Mouse (Mus musculus): Measurements from ENCODE around the gene Pnliprp1. TPM values are rescaled to one million over a fixed set of nuclear protein-coding genes. Genes with fewer than 3 reads are reported as not detected.

The Pnliprp1 gene
- polyA plus RNA-seq, 1 experiment from 2014 or later: 3.9 TPM

DNA sequence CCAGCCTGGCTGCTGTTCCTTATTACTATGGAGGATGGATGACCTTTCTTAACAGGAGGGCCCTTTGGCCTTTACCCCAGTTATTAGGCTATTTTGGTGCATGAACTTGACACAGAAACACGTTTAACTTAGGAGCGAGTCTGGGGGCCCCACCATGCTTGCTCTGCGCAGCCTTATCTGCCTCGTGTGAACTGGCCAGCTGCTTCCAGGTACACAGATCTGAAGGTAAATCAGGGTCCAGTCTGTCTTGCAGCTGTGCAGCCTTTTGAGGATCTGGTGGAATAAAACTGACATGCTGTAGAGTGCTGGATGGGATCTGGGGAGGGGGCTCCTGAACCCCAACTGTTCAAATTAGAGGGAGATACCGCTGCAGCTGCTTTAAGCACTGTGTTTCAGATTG is 931 bp upstream of the Pnliprp1 start:
- H3K27ac ChIP-seq (ENCODE audit: low read length): no peak overlapping the region
- no peaks in the 10 kb centered on the region for H3K36me3 ChIP-seq (ENCODE audit: control insufficient read depth, insufficient read depth)
- no peaks in the 10 kb centered on the region for H3K9me3 ChIP-seq (replicated peaks; ENCODE audit: control insufficient read depth, low read length)
- H3K27me3 ChIP-seq (ENCODE audit: control insufficient read depth, insufficient read depth, low read length): no peaks in the 10 kb centered on the region
- no peak overlapping the region for H3K9ac ChIP-seq (ENCODE audit: low read length)
- no peak overlapping the region for H3K4me2 ChIP-seq (ENCODE audit: low read depth, low read length)
- no peaks in the 10 kb centered on the region for H3K4me1 ChIP-seq (ENCODE audit: control insufficient read depth, insufficient read depth, low read length)
- 69% methylated on average over 5 of the region's 5 CpGs for WGBS
- no peak overlapping the region for H3K4me3 ChIP-seq (ENCODE audit: low read length)
- ATAC-seq (replicated peaks; ENCODE audit: extremely low read depth, insufficient read depth, low FRiP score): no peak

DNA sequence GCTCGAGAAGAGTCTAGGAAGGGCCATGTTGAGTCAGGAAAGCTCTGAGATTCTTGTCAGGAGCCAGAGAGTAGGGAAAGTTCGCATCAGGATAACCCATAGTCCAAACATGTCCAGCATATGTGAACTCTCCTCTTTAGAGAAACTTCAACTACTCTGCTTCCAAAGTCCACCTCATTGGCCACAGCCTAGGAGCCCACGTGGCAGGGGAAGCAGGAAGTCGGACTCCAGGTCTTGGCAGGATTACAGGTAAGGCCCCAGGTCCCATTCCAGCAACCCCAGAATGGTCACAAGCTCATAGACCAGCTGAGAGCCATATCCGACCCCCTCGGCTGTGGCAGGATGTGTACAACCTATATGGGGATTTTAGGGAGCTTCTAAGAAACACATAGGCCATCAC is 4.5 kb downstream of the Pnliprp1 start:
- H3K27ac ChIP-seq (ENCODE audit: low read length): no peak overlapping the region
- no peaks in the 10 kb centered on the region for H3K36me3 ChIP-seq (ENCODE audit: control insufficient read depth, insufficient read depth)
- ATAC-seq (replicated peaks; ENCODE audit: extremely low read depth, insufficient read depth, low FRiP score): no peak
- no peaks in the 10 kb centered on the region for H3K9me3 ChIP-seq (replicated peaks; ENCODE audit: control insufficient read depth, low read length)
- H3K4me1 ChIP-seq (ENCODE audit: control insufficient read depth, insufficient read depth, low read length): no peaks in the 10 kb centered on the region
- H3K4me3 ChIP-seq (ENCODE audit: low read length): no peak overlapping the region
- H3K27me3 ChIP-seq (ENCODE audit: control insufficient read depth, insufficient read depth, low read length): no peaks in the 10 kb centered on the region
- H3K4me2 ChIP-seq (ENCODE audit: low read depth, low read length): no peak overlapping the region
- no peak overlapping the region for H3K9ac ChIP-seq (ENCODE audit: low read length)
- 75% methylated on average over 6 of the region's 6 CpGs for WGBS

DNA sequence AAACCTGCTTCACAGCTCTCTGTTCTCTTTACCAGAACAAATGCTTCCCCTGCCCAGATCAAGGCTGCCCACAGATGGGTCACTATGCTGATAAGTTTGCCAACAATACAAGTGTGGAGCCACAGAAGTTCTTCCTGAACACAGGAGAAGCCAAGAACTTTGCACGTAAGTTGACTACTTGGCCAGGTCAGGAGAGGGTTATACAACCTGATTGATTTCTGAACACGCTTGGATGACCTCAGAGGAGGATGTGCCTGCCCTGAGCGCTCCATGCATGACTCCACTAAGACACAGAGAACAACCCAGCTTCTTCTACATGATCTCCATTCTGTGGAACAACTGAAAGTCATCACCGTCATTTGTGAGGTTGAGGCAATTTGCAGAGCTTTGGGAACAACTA is 9.4 kb downstream of the Pnliprp1 start:
- Histone ChIP-seq H3K27me3 (ENCODE audit: control insufficient read depth, insufficient read depth, low read length) (no peaks in the 10 kb centered on the region), H3K4me2 (ENCODE audit: low read depth, low read length) (no peak overlapping the region), H3K4me1 (ENCODE audit: control insufficient read depth, insufficient read depth, low read length) (no peaks in the 10 kb centered on the region), H3K27ac (ENCODE audit: low read length) (no peak overlapping the region), H3K9me3 (replicated peaks; ENCODE audit: control insufficient read depth, low read length) (no peaks in the 10 kb centered on the region), H3K4me3 (ENCODE audit: low read length) (no peak overlapping the region), H3K9ac (ENCODE audit: low read length) (no peak overlapping the region), H3K36me3 (ENCODE audit: control insufficient read depth, insufficient read depth) (no peaks in the 10 kb centered on the region)
- no peak for ATAC-seq (replicated peaks; ENCODE audit: extremely low read depth, insufficient read depth, low FRiP score)
- 74% methylated on average over 4 of the region's 4 CpGs for WGBS

DNA sequence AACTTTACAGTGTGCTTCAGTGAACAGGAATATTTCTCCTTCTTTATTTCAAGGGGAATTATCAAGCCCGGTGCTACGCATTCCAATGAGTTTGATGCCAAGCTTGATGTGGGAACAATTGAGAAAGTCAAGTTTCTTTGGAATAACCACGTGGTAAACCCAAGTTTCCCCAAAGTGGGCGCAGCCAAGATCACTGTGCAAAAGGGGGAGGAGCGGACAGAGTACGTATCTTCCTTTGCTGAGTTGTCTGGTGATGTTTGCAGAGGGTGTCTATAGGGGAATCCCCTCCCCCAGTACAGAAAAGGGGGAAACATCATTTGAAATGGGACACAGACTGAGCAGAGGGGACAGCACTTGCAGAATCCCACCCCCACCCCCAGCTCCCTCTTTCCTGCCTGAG is 12.3 kb downstream of the Pnliprp1 start:
- no peaks in the 10 kb centered on the region for H3K9me3 ChIP-seq (replicated peaks; ENCODE audit: control insufficient read depth, low read length)
- H3K4me2 ChIP-seq (ENCODE audit: low read depth, low read length): no peak overlapping the region
- no peaks in the 10 kb centered on the region for H3K27me3 ChIP-seq (ENCODE audit: control insufficient read depth, insufficient read depth, low read length)
- H3K4me3 ChIP-seq (ENCODE audit: low read length): no peak overlapping the region
- H3K27ac ChIP-seq (ENCODE audit: low read length): no peak overlapping the region
- no peaks in the 10 kb centered on the region for H3K4me1 ChIP-seq (ENCODE audit: control insufficient read depth, insufficient read depth, low read length)
- no peak for ATAC-seq (replicated peaks; ENCODE audit: extremely low read depth, insufficient read depth, low FRiP score)
- WGBS: 74% methylated on average over 6 of the region's 6 CpGs
- no peak overlapping the region for H3K9ac ChIP-seq (ENCODE audit: low read length)
- no peaks in the 10 kb centered on the region for H3K36me3 ChIP-seq (ENCODE audit: control insufficient read depth, insufficient read depth)

DNA sequence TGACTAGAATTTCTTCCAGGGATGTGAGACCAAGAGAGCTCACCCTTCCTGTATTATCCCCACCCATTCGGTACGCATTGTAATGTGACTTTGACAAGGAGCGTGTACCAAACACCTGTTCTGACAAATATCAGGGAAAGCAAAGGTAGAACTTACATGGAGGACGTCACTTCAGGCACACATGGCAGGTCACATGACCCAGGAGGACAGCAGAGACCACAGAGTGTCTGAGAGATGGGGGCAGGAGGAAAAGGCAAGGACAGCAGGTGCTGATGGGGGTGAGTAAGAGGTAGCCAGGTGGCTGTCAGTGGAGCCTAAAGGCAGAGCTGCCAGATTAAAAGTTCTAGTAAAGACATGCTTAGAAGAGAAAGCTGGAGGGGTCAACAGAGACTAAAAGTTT is 14.0 kb downstream of the Pnliprp1 start:
- H3K4me1 ChIP-seq (ENCODE audit: control insufficient read depth, insufficient read depth, low read length): no peaks in the 10 kb centered on the region
- no peak overlapping the region for H3K27ac ChIP-seq (ENCODE audit: low read length)
- no peak overlapping the region for H3K9ac ChIP-seq (ENCODE audit: low read length)
- H3K36me3 ChIP-seq (ENCODE audit: control insufficient read depth, insufficient read depth): no peaks in the 10 kb centered on the region
- no peak for ATAC-seq (replicated peaks; ENCODE audit: extremely low read depth, insufficient read depth, low FRiP score)
- no peak overlapping the region for H3K4me3 ChIP-seq (ENCODE audit: low read length)
- WGBS: 77% methylated on average over 4 of the region's 4 CpGs
- H3K27me3 ChIP-seq (ENCODE audit: control insufficient read depth, insufficient read depth, low read length): no peaks in the 10 kb centered on the region
- no peaks in the 10 kb centered on the region for H3K9me3 ChIP-seq (replicated peaks; ENCODE audit: control insufficient read depth, low read length)
- no peak overlapping the region for H3K4me2 ChIP-seq (ENCODE audit: low read depth, low read length)

DNA sequence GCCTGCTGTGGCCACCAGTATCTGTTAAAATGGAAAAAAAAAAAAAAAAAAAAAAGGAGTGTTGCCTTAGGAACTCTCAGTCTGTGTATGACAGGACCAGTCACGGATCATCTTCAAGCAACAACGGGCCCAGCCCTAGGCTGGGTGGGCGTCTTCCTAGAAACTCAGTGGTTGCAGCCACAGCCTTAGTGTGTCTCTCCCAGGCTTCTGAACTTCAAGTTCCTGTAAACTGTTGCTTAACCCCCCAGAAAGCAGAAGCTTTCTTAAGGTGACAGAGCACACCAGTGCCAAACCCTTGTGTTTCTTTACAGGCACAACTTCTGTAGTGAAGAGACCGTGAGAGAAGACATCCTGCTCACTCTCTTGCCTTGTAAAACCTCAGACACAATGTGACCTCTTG is 15.0 kb downstream of the Pnliprp1 start:
- ATAC-seq (replicated peaks; ENCODE audit: extremely low read depth, insufficient read depth, low FRiP score): no peak
- no peaks in the 10 kb centered on the region for H3K4me1 ChIP-seq (ENCODE audit: control insufficient read depth, insufficient read depth, low read length)
- H3K27ac ChIP-seq (ENCODE audit: low read length): no peak overlapping the region
- no peaks in the 10 kb centered on the region for H3K36me3 ChIP-seq (ENCODE audit: control insufficient read depth, insufficient read depth)
- no peaks in the 10 kb centered on the region for H3K9me3 ChIP-seq (replicated peaks; ENCODE audit: control insufficient read depth, low read length)
- WGBS: 63% methylated on average over 4 of the region's 4 CpGs
- H3K27me3 ChIP-seq (ENCODE audit: control insufficient read depth, insufficient read depth, low read length): no peaks in the 10 kb centered on the region
- no peak overlapping the region for H3K4me3 ChIP-seq (ENCODE audit: low read length)
- H3K4me2 ChIP-seq (ENCODE audit: low read depth, low read length): no peak overlapping the region
- H3K9ac ChIP-seq (ENCODE audit: low read length): no peak overlapping the region

DNA sequence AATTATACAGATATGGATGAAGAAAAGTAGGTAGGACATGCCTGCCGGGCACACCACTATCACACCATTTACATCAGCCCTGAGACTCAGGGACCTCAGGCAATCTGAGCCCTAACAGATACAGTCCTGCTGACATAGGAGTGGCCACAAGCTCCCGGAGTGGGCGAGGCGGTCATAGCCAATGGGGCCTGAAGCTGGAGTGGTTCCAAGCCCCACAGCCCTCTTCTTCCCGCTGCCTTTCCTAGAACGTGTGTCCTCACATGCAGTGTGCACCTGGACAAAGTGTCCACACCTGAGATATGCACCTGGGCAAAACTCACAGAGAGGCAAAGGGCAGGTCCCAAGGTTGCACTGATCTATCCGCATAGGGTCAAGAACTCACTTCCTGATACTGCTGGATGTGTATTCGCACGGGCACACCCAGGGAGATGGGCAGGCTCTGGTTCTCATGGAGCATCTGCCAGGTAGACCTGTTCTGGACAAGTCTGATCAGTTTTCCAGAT is 18.9 kb downstream of the Pnliprp1 start:
- Histone ChIP-seq H3K27ac (ENCODE audit: low read length) (no peak overlapping the region), H3K4me2 (ENCODE audit: low read depth, low read length) (no peak overlapping the region), H3K9ac (ENCODE audit: low read length) (no peak overlapping the region), H3K4me1 (ENCODE audit: control insufficient read depth, insufficient read depth, low read length) (no peaks in the 10 kb centered on the region), H3K9me3 (replicated peaks; ENCODE audit: control insufficient read depth, low read length) (no peaks in the 10 kb centered on the region), H3K36me3 (ENCODE audit: control insufficient read depth, insufficient read depth) (no peaks in the 10 kb centered on the region), H3K27me3 (ENCODE audit: control insufficient read depth, insufficient read depth, low read length) (no peaks in the 10 kb centered on the region), H3K4me3 (ENCODE audit: low read length) (no peak overlapping the region)
- 75% methylated on average over 9 of the region's 9 CpGs for WGBS
- no peak for ATAC-seq (replicated peaks; ENCODE audit: extremely low read depth, insufficient read depth, low FRiP score)

DNA sequence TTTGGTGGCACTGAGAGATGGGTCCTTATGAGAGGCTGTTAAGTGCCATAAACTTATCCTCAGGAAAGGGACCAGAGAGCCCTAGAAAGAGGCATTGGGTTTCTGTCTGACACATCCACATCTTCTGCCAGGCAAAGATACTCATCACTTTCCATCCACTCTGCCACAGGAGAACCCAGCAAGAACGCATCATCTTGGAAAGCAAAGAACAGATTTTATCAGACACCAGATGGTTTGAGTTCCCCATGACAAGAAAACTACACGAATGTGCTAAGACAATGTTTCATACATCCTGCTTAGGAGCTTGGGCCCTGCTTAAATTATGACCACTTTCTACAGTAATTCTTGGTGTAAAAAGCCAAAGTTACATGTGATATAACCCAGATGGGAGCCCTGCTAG is 22.1 kb downstream of the Pnliprp1 start:
- Histone ChIP-seq H3K27me3 (ENCODE audit: control insufficient read depth, insufficient read depth, low read length) (no peaks in the 10 kb centered on the region), H3K9me3 (replicated peaks; ENCODE audit: control insufficient read depth, low read length) (peaks cover 4% of the 10 kb centered on the region), H3K36me3 (ENCODE audit: control insufficient read depth, insufficient read depth) (no peaks in the 10 kb centered on the region), H3K4me3 (ENCODE audit: low read length) (no peak overlapping the region), H3K4me1 (ENCODE audit: control insufficient read depth, insufficient read depth, low read length) (no peaks in the 10 kb centered on the region), H3K27ac (ENCODE audit: low read length) (no peak overlapping the region), H3K9ac (ENCODE audit: low read length) (no peak overlapping the region), H3K4me2 (ENCODE audit: low read depth, low read length) (no peak overlapping the region)
- WGBS: 66% methylated on average over 2 of the region's 2 CpGs
- ATAC-seq (replicated peaks; ENCODE audit: extremely low read depth, insufficient read depth, low FRiP score): no peak

DNA sequence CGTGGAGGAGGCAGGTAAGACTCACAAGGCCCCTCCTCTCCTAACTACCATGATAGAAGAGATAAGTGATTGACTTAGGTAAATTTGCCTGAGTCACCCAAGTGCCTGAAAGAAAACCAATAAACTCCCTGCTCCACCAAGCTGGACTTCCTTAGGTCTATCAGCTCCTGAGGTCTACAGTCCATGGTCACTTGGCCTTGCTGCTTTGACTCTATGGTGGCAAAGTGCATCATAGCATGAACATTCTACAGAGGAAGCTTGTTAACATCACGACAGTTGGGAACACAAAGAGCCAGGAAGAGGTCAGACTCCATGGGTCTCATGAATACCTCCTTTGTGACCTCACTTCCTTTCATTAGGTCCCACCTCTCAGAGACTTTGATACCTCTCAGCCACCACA is 22.8 kb downstream of the Pnliprp1 start:
- H3K9ac ChIP-seq (ENCODE audit: low read length): no peak overlapping the region
- peaks cover 4% of the 10 kb centered on the region for H3K9me3 ChIP-seq (replicated peaks; ENCODE audit: control insufficient read depth, low read length)
- H3K36me3 ChIP-seq (ENCODE audit: control insufficient read depth, insufficient read depth): no peaks in the 10 kb centered on the region
- ATAC-seq (replicated peaks; ENCODE audit: extremely low read depth, insufficient read depth, low FRiP score): no peak
- no peak overlapping the region for H3K27ac ChIP-seq (ENCODE audit: low read length)
- H3K27me3 ChIP-seq (ENCODE audit: control insufficient read depth, insufficient read depth, low read length): no peaks in the 10 kb centered on the region
- WGBS: 54% methylated on average over 2 of the region's 2 CpGs
- H3K4me3 ChIP-seq (ENCODE audit: low read length): no peak overlapping the region
- H3K4me1 ChIP-seq (ENCODE audit: control insufficient read depth, insufficient read depth, low read length): no peaks in the 10 kb centered on the region
- H3K4me2 ChIP-seq (ENCODE audit: low read depth, low read length): no peak overlapping the region

DNA sequence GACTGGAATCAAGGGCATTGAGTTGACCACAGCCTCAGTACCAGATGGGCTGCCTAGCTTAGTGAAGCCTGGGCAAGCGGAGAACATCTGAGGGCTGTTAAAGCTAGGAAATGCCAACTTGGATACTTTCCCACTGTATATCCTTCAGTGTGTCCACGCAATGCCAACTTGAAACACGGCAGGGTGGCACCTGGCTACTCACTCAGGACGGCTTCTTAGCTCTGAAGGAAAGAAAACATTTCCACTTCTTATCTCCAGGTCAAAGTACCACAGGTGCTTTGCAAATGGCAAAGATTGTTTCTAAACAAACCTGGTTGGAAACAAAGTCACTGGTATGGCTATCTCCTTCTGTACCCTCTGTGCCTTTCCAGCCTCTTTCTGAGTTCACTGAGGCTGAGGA is 30.2 kb downstream of the Pnliprp1 start:
- no peak overlapping the region for H3K27ac ChIP-seq (ENCODE audit: low read length)
- H3K36me3 ChIP-seq (ENCODE audit: control insufficient read depth, insufficient read depth): no peaks in the 10 kb centered on the region
- no peak overlapping the region for H3K9ac ChIP-seq (ENCODE audit: low read length)
- peaks cover 4% of the 10 kb centered on the region for H3K9me3 ChIP-seq (replicated peaks; ENCODE audit: control insufficient read depth, low read length)
- H3K4me2 ChIP-seq (ENCODE audit: low read depth, low read length): no peak overlapping the region
- H3K27me3 ChIP-seq (ENCODE audit: control insufficient read depth, insufficient read depth, low read length): no peaks in the 10 kb centered on the region
- no peaks in the 10 kb centered on the region; the same call in 1 of the 2 replicates for H3K4me1 ChIP-seq (ENCODE audit: control insufficient read depth, insufficient read depth, low read length)
- no peak for ATAC-seq (replicated peaks; ENCODE audit: extremely low read depth, insufficient read depth, low FRiP score)
- H3K4me3 ChIP-seq (ENCODE audit: low read length): no peak overlapping the region
- 84% methylated on average over 4 of the region's 4 CpGs for WGBS

Data from heart, embryonic 16.5 days (tissue).